Mouse (Mus musculus) stomach, postnatal 0 days (tissue): ENCODE measurements around the gene Col11a2.

ENCODE experiments used
- CTCF ChIP-seq: IDR thresholded peaks from 2 replicates; pipeline ENCODE4 v1.5.1; 2016; ENCODE audit warnings: antibody characterized with exemption, low read depth, mild to moderate bottlenecking, moderate library complexity
- EP300 ChIP-seq: optimal IDR thresholded peaks from 2 replicates; pipeline ENCODE3; 2016; ENCODE audit warnings: antibody characterized with exemption

DNA sequence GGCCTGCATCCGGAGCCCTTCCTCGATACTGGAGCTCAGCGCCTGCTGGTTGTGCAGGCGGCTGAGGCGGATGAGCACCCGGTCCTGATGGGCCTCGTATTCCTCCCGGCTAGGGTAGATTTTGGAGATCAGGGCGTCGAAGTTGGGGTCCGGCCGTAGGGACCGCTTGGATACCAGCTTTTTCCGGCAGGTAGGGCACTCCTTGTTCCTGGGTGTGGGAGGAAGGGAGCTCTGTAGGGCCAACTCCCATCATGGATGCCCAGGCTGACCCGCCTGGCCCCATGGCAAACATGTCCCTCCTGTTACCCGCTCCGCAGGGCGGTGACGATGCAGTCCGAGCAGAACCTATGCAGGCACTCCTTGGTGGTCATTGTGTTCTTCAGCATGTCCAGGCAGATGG is 16.2 kb upstream of the Col11a2 start:
- TF ChIP-seq EP300: no peak
- no peak for TF ChIP-seq CTCF
